In genomic region chr13:38410322-38410865, GRCm38 (mm10) we compare ENCODE assay signal across 8 mouse cellular contexts.
A peak's percentile ranks its signal among the peaks of the same experiment; 100 is the strongest.
DNase-seq lines count a peak whose midpoint lies in the region; ATAC-seq and TF ChIP-seq lines count a peak whose summit lies in the region.

No protein-coding gene starts in this region.

- 0 out of 2 replicates have a peak, but pooled peaks cover 4% of the 10 kb centered on the region for H3K27me3 ChIP-seq in intestine, embryonic 15.5 days (replicated peaks)
- no peaks in the 10 kb centered on the region for H3K27me3 ChIP-seq in midbrain, embryonic 14.5 days (ENCODE audit: control insufficient read depth, insufficient read depth, low read length)

- no peaks in the 10 kb centered on the region for H3K9me3 ChIP-seq in intestine, embryonic 15.5 days
- no peaks in the 10 kb centered on the region for H3K9me3 ChIP-seq in midbrain, embryonic 14.5 days (ENCODE audit: control insufficient read depth, low read length)

- WGBS in intestine, embryonic 15.5 days: 13% methylated on average over 15 of the region's 15 CpGs
- WGBS in midbrain, embryonic 14.5 days: 12% methylated on average over 15 of the region's 15 CpGs

- no peak overlapping the region for H3K9ac ChIP-seq in intestine, embryonic 15.5 days
- no peak overlapping the region for H3K9ac ChIP-seq in midbrain, embryonic 14.5 days (replicated peaks; ENCODE audit: low read length)

- H3K36me3 ChIP-seq in intestine, embryonic 15.5 days: no peaks in the 10 kb centered on the region
- no peaks in the 10 kb centered on the region for H3K36me3 ChIP-seq in midbrain, embryonic 14.5 days (ENCODE audit: control insufficient read depth, insufficient read depth, low read length)

- peak overlapping the region; percentile 78; the same call in 1 of the 2 replicates for H3K27ac ChIP-seq in intestine, embryonic 15.5 days
- H3K27ac ChIP-seq in left cerebral cortex, adult 2 months: no peak overlapping the region
- no peak overlapping the region for H3K27ac ChIP-seq in midbrain, embryonic 14.5 days (replicated peaks; ENCODE audit: low read depth, low read length)

- TF ChIP-seq CTCF in left cerebral cortex, adult 2 months (IDR thresholded peaks at IDR 0.05): no peak

- peaks cover 4% of the 10 kb centered on the region for H3K4me1 ChIP-seq in intestine, embryonic 15.5 days (replicated peaks)
- no peaks in the 10 kb centered on the region for H3K4me1 ChIP-seq in midbrain, embryonic 14.5 days (ENCODE audit: control insufficient read depth, insufficient read depth, low read length)

- H3K4me2 ChIP-seq in intestine, embryonic 15.5 days (replicated peaks): peak overlapping the region; percentile 41
- H3K4me2 ChIP-seq in midbrain, embryonic 14.5 days (ENCODE audit: low read length): peak overlapping the region; percentile 33

- ATAC-seq in intestine, embryonic 15.5 days: peak; percentile 76
- peak; percentile 27; the same call in 1 of the 2 replicates for ATAC-seq in midbrain, embryonic 14.5 days (ENCODE audit: low FRiP score, low TSS enrichment)

- intact Hi-C loops in left cerebral cortex, adult 2 months (cut with DNase I): loop anchor here (2.0 kb wide), 1 partner anchor 62 kb away; no protein-coding TSS in a partner anchor

- peak; percentile 29 to 39 for DNase-seq in adrenal gland, adult 18-20 months (ENCODE audit: low spot score in 2 of 2)
- peak; percentile 52 for DNase-seq in embryo, embryonic 10.5 days (ENCODE audit: low spot score)
- peak; percentile 60 for DNase-seq in gastrocnemius, postnatal 10 days
- peak; percentile 27 to 49 for DNase-seq in left cerebral cortex, adult 2 months (ENCODE audit: extremely low spot score in 1 of 2, low spot score in 2 of 2)
- DNase-seq in midbrain, embryonic 14.5 days: peak; percentile 53
- DNase-seq in testis, postnatal 14 days (ENCODE audit: low spot score): peak; percentile 60
- DNase-seq in thymus, postnatal 4 days: no peak

- H3K4me3 ChIP-seq in intestine, embryonic 15.5 days (replicated peaks): no peak overlapping the region
- no peak overlapping the region for H3K4me3 ChIP-seq in left cerebral cortex, adult 2 months
- H3K4me3 ChIP-seq in midbrain, embryonic 14.5 days (replicated peaks; ENCODE audit: low read depth, low read length): no peak overlapping the region
